Mouse (Mus musculus): ENCODE data around the gene Psmb3.
"Not testable (repeated sequence)": the region's sequence is repeated elsewhere in the genome, so short reads cannot be mapped to it uniquely, and the experiment has no call there.

Psmb3 gene

DNA sequence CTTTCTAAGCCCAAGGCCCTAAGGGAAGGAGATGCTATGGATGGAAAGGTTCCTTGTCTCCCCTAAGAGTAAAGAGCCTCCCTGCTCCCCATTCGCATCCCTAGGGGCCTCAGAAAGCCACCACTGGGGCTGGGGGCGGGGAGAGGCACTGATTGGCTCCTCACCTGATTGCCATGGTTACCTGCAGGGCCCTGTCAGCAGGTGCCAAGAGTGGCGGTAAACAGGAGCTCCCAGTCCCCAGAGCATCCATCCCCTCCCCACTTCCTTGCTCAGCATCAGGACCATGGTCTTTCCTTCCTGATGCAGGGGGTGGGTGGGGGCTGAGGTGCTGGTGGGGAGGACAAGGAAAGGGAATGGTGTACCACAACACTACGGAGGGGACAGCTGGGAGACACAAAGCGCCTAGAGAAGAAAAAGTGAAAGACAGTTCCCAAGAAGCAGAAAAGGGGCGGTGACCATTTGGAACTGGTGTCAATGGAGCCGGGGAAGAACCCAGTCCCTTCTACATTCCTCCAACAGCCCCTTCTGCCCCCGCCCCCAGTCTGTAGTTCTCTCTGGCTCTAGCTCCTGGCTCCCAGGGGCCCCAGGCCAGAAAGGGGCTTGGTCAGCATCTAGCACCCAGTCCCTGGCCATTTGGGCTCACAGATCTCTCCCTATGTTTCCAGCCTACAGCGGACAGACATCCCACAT, 7.3 kb upstream of the Psmb3 start:
- no peak for DNase-seq (ENCODE audit: low read depth, low spot score)

DNA sequence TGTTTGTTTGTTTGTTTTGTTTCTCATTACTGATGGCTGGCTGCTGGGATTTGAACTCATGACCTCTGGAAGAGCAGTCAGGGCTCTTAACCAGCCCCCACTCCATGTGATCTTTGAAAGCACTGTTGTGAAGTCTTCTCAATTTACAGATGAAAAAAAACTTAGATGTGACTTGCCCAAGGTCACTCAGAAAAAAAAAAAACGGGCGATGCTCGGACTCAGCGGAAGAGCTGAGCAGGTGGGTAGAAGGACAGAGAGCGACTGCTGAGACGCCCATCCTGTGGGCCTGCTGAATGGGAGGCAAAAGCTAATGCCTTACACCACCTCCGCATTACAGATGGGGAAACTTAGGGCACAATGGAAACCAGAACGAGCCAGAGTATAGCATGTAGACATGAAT, 6.5 kb upstream of the Psmb3 start:
- no peak for DNase-seq (ENCODE audit: low read depth, low spot score)

DNA sequence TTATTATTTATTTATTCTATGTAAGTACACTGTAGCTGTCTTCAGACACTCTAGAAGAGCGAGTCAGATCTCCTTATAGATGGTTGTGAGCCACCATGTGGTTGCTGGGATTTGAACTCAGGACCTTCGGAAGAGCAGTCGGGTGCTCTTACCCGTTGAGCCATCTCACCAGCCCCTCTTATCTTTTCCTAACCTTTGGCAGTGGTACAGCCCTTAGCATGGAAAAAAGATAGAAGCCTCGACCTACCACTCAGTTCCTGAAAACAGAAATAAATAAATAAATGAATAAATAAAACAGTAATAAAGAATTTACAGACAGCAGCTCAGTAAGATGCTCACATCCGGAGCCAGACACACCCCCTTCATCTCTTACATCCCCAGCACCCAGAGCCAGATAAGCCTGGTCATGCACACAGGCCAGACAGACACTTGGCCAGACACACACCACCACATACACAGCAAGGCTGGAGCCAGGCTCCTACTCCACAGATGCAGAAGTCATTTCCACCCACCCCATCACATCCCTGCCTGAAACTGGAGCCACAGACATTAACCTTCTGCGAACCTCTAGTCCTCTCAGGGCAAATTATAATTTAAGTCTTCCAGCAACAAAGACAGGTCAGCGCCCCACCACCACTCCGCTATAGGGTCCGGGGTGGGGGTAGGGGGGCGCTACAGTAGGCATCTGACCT, 5.9 kb upstream of the Psmb3 start:
- DNase-seq (ENCODE audit: low read depth, low spot score): no peak

DNA sequence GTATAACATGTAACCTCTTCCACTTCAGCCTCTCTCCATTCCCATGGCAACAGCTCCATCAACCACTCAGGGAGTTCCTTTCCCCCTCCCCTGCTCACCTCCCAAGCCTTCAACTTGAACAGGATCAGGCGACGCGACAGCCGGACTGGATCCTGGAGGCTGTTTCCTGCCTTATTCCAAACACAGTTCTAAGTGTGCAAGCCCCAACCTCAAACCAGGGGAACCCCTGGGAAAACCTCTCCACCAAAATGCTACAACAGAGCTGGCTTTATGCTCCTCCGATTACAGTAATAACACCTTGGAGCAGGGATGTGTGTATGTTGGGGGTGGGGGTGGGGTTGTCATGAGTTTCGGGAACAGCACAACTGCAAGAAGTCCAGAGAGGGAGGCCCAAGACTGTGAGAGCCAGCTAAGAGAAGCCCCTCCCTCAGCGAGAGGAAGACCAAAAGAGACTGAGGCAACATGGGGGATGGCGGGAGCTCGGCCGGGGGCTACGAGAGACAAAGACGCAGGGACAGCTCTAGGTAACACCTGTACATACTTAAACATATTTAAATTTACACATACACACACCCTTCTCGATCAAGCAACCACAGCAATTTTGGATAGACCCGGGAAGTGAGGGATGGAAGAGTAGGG, 5.2 kb upstream of the Psmb3 start:
- DNase-seq (ENCODE audit: low read depth, low spot score): no peak

GRCm38 (mm10) chr11:97698741-97699611, 4.2 kb upstream of the Psmb3 start:
- no peak for DNase-seq (ENCODE audit: low read depth, low spot score)

DNA sequence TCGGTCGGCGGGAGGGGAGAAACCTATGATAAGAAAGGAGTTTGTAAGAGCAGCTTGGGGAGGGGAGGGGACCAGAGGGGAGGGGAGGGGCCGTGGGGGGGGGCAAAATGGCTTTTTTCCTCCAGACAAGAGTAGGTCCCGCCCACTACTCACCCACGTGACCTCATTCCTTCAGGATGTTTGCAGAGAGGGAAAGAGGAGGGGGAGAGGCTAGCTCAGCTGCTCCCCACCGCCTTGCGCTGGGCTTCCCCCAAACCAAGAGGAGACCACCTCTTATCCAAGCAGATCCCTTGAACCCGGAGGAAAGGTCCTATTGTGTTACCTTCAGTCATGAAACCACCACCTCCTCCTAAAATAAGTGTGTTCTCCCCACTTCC, 3.6 kb upstream of the Psmb3 start:
- peak; percentile 42 for DNase-seq (ENCODE audit: low read depth, low spot score)

DNA sequence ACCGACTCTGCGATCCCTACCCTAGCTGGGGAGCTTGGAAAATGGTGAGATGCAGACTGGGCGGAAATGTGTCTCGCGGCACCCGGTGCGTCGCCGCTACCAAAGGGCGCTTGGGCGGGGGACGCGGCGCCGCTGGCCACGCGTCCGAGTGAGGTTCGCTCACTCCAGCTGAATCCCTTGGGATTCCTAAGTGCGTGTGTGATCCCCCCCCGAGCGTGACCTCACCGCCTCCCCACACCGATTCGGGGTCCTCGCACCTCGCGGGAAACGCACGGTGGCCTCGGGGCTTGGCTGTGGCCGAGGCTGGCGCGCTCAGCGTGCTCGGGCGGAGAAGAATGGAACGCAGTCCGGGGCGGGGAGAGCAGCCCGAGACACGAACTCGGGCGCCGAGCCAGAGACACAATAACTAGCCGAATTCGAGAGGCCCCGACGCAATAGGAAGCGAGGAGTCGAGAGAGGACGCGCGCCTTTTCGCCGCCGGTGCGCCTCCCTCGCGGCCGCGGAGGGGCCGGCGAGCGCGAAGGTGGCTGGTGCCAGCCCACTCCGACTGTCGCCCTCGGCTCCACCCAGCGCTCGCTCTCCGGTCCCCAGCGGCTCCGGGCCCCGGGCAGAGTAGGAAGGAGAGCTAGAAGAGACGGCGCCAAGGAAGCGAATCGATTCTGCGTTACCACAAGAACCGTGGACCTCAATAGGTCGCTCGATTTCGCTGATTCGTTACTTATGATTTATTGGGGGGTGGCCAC, 3.0 kb upstream of the Psmb3 start, which contains the start of gene Pcgf2:
Gene Pcgf2 (minus strand): TSS at position 495 of the 743 bp plus-strand sequence.
- no peak for DNase-seq (ENCODE audit: low read depth, low spot score)

DNA sequence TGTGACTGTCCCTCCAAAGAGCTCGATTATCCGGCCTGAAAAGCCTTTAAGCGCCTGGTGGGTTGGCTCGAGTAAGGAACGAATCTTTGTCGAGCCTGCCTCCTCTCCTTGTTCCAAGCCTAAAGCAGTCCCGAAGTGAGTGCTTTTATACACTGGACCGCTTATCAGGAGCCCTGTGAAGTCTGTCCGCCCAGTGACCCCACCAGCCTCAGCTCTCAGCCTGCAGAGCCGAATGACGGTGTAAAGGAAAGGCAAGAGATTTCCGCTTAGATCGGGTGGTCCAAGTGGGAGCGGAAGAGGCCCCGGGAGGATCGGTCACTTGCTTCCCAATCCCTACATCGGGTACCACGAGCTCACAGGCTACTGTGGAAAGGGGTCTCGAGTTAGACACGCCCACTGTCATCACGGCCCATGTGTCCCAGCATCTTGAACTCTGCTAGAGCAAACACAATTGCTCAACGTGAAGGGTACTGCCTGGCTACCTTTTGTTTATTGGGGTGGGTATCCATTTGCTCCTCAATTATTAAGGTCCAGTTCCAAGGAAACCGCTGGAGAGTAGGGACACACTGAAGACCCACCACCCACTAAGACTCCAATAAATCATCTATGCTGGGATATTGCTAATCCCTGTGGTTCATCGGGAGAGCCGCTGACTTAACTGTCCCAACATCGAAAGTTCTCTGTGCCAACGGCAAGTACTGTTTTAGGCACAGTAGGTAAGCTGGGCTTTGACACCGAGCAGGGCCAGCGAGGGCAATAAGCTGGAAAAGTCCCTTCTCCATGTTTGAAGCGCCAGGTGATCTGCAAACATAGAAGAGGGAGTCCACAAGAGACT, 2.2 kb upstream of the Psmb3 start:
- DNase-seq (ENCODE audit: low read depth, low spot score): no peak

GRCm38 (mm10) chr11:97701581-97702392, 1.4 kb upstream of the Psmb3 start:
- no peak for DNase-seq (ENCODE audit: low read depth, low spot score)

GRCm38 (mm10) chr11:97702393-97702745, 830 bp upstream of the Psmb3 start:
- peak; percentile 69 for DNase-seq (ENCODE audit: low read depth, low spot score)

GRCm38 (mm10) chr11:97710067-97710466, 6.9 kb downstream of the Psmb3 start:
- not testable (repeated sequence) for DNase-seq (ENCODE audit: low read depth, low spot score)

DNA sequence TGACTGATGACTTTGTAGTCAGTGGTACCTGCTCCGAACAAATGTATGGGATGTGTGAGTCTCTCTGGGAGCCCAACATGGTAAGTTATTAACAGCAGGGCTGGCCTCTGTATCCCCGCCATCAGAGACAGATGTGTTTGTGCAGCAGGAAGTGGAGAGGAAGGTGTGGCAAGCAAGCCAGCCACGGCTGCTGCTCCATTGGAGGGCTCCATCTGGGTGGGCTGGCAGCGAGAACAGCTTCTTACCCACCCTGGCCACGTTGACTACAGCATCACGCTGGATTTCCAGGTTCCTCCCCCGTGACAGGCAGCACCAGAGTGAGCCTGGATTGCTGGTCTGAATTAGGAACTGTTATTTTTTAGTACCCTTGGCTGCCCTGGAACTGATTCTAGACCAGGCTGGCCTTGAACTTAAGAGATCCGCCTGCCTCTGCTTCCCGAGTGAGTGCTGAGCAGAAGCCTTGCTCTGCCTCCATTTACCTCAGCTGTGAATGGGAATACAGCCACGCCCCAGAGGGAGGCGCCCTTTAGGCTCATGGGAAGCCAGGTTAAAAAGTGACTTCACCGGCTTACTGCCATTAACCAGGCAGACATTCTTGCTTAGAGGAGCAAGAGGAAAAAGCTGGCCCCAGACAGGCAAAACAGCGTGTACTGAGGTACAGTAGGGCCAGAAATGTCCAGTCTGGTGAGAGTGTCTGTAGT, 8.2 kb downstream of the Psmb3 start:
- no peak for DNase-seq (ENCODE audit: low read depth, low spot score)

- no peak for DNase-seq (ENCODE audit: low read depth, low spot score)
These were observed 9.1 kb downstream of the Psmb3 start for GRCm38 (mm10) chr11:97712286-97712685.

GRCm38 (mm10) chr11:97713896-97714295, 10.7 kb downstream of the Psmb3 start:
- DNase-seq (ENCODE audit: low read depth, low spot score): no peak

- DNase-seq (ENCODE audit: low read depth, low spot score): no peak
These were observed 11.2 kb downstream of the Psmb3 start for GRCm38 (mm10) chr11:97714356-97714755.

DNA sequence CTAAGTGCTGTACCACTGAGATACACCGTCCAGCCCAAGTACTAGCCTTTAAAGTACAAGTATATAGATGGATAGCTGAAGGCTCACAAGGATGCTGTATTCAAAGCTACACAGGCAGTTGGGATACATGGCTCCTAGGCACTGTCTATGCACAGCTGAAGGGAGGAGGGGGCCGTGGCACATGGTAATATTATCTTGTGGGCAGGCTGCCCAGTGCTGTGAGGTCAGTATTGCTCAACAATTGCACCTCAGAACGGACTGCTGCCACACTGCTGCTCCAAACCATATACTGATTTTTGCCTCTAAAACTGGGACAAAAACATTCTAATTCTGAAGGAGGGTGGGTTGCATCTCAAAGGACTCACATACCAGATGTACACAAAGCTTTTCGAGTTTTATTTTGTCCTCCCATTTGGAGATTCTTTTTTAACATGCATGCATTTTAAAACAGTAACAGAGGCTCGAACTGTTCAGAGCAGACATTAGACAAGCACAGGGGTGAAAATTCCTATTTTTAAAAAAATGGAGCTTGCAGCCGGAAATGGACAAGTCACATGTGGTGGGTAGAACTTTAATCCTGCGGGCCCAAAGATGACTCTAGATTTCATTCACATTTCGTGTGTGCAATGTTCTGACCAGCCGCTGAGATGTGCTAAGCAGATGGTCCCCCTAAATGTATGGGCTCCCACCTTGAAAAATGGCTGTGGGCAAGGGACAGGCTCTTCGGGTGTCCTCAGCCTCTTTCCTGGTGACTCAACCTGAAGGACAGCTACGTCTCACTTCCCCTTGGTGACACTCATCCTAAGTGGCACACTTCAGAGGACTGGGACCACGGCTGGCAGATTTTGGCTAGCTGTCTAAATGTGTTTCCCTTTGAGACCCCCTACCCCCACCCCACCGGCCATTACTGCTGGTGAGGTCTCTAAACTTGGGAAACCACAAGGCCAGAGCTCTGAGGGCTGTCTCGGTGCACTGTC, 11.9 kb downstream of the Psmb3 start:
- DNase-seq (ENCODE audit: low read depth, low spot score): no peak

DNA sequence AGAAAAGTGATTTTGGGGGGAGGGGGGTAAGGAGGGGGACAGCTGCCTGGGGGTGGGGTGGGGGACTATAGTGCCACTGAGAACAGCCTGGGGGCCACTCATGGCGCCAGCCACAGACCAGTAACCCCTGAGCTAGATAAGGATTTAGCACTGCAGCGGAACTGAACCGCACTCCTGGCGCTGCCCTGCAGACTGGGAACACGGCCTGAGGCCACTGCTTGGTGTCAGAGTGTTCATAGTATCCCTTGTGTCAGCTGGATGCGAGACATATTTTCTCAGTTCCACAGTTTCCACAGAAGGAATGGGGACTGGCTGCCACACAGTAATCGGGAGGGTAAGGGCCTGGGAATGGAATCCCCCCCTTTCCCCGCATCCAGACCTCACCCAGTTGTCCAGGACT, 12.8 kb downstream of the Psmb3 start:
- no peak for DNase-seq (ENCODE audit: low read depth, low spot score)

All from retina, adult 2 months (tissue).